Mouse (Mus musculus): ENCODE measurements around the gene Foxd2. TPM values are rescaled to one million over a fixed set of nuclear protein-coding genes. Genes with fewer than 3 reads are reported as not detected.

Gene Foxd2
- polyA plus RNA-seq, 1 experiment from 2014 or later, result 0.92 TPM

DNA sequence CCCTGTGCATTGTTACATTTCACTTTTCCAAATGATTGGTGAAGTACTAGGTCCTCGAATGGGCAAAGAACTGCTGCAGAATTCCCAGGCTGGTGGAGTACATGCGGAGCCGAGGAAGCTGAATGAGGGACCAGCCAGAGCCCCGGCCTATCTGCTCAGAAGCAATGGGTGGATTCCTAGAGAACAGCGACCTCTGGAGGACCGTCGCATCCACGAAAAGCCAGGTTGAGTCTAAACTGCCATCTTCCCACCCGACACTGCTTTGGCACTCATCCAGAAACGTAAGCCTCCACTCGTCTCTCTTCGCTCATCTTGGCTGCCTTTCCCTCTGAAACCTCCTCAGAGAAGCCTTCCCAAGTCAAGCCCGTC lies 4.9 kb upstream of the Foxd2 start:
- no peak for DNase-seq (ENCODE audit: low read depth, low spot score)
- no peak for TF ChIP-seq CTCF (IDR thresholded peaks at IDR 0.05)
- no peak for ATAC-seq
- in situ Hi-C loops (cut with MboI; ENCODE audit: low pct_unique_long_range_greater_than_20kb), result loop anchor here (5.0 to 10.0 kb wide), 2 partner anchors 34 to 249 kb away; no protein-coding TSS in a partner anchor
- CTCF ChIA-PET, result no interaction called here
- H3K27me3 ChIP-seq, result no peaks in the 10 kb centered on the region
- POLR2A ChIA-PET, result interaction anchor here (1.1 kb wide), 1 partner anchor 22 kb away, joined by 4 read pairs; no protein-coding TSS in a partner anchor

DNA sequence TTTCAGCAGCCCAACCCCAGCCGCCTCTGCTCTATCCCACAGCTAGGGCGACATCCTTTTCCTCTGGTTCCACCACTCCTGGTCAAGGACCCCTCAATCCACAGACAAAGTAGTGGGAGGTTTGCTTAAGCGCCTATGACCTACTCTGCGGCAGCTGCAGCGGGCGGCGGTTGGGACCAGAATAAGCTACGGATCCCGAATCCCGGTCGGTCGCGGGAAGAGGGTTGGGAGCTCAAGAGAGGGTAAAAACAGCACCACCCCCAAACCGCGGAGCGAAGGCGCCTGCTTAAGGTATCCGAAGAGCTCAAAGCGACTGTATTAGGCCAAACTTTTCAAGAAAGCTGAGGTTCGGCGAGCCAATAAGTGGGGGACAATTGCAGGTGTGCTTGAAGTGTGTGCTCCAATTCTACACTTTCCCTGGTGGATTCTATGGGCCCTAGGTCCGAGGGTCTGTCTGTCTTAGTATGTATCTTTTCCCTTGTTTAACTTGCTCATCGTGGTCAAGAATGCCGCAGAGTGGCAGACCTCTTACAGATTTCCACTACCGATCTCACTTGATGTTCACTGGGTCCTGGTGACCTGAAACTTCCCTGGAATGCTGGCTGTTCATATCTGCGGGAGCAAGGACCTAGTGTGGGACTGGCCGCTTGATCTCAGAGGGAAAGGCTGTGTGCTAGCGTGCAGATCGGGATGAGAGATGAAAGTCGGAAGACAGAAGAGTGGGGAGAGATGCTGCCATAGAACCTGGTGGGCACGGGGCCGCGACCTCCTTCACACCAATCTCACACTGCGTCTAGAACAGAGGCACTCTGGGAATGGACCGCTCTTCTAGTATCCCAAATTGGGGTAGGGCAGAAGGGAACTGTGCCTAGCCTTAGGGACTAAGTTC lies 4.3 kb upstream of the Foxd2 start:
- in situ Hi-C loops (cut with MboI; ENCODE audit: low pct_unique_long_range_greater_than_20kb), result loop anchor here (5.0 to 10.0 kb wide), 2 partner anchors 34 to 248 kb away; no protein-coding TSS in a partner anchor
- DNase-seq (ENCODE audit: low read depth, low spot score), result no peak
- no peak for TF ChIP-seq CTCF (IDR thresholded peaks at IDR 0.05)
- ChIA-PET CTCF (interaction anchor here (1.4 kb wide), 1 partner anchor 34 kb away, joined by 4 read pairs; no protein-coding TSS in a partner anchor), POLR2A (no interaction called here)
- ATAC-seq, result no peak
- no peaks in the 10 kb centered on the region for H3K27me3 ChIP-seq

- H3K27me3 ChIP-seq, result no peaks in the 10 kb centered on the region
- ATAC-seq, result no peak
- ChIA-PET CTCF (interaction anchor here (0.7 to 1.7 kb wide), 12 partner anchors 9 to 252 kb away, joined by 3 to 8 read pairs (median 4); no protein-coding TSS in a partner anchor), POLR2A (no interaction called here)
- TF ChIP-seq CTCF (IDR thresholded peaks at IDR 0.05), result no peak
- no peak for DNase-seq (ENCODE audit: low read depth, low spot score)
- in situ Hi-C loops (cut with MboI; ENCODE audit: low pct_unique_long_range_greater_than_20kb), result loop anchor here (5.0 to 10.0 kb wide), 2 partner anchors 37 to 245 kb away; no protein-coding TSS in a partner anchor
Observed at GRCm38 (mm10) chr4:114909602-114910484, 1.2 kb upstream of the Foxd2 start.

DNA sequence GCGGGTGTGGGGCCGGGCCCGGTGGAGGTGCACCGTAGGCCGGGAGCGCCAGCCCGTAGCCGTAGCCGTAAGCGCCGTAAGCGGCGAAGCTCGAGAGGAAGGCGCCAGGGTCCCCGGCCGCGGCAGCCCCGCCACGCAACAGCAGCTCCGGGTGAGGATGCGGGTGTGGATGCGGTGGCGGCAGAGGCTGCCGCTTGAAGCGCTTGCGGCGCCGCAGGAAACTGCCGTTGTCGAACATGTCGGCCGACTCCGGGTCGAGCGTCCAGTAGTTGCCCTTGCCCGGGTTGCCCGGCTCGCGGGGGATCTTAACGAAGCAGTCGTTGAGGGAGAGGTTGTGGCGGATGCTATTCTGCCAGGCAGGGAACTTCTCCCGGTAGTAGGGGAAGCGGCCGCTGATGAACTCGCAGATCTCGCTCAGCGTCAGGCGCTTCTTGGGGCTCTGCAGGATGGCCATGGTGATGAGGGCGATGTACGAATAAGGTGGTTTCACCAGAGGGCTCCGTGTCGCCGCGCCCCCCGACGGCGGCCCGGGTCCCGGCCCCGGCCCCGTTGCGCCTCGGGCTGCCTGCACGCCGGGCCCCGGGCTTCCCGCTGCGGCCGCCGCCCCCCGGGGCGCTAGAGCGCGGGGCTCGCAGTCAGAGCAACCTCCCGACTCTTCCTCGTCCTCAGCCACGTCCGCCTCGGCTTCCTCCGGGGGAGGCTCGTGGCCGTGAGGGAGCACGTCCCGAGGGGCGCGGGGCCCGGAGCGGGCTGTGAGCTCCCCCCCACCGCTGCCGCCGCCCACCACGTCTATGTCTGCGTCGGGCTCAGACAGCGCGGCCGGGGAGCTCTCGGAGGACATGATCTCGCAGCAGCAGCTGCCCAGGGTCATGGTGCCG lies 483 bp downstream of the Foxd2 start:
- ChIA-PET CTCF (interaction anchor here (1.2 to 1.7 kb wide), 9 partner anchors 11 to 250 kb away, joined by 3 to 8 read pairs (median 5); no protein-coding TSS in a partner anchor), POLR2A (interaction anchor here (0.9 kb wide), 1 partner anchor 281 kb away, joined by 3 read pairs; no protein-coding TSS in a partner anchor)
- DNase-seq (ENCODE audit: low read depth, low spot score), result no peak
- peak; percentile 27 for ATAC-seq
- TF ChIP-seq CTCF (IDR thresholded peaks at IDR 0.05), result no peak
- H3K27me3 ChIP-seq, result no peaks in the 10 kb centered on the region
- in situ Hi-C loops (cut with MboI; ENCODE audit: low pct_unique_long_range_greater_than_20kb), result no loop called here

DNA sequence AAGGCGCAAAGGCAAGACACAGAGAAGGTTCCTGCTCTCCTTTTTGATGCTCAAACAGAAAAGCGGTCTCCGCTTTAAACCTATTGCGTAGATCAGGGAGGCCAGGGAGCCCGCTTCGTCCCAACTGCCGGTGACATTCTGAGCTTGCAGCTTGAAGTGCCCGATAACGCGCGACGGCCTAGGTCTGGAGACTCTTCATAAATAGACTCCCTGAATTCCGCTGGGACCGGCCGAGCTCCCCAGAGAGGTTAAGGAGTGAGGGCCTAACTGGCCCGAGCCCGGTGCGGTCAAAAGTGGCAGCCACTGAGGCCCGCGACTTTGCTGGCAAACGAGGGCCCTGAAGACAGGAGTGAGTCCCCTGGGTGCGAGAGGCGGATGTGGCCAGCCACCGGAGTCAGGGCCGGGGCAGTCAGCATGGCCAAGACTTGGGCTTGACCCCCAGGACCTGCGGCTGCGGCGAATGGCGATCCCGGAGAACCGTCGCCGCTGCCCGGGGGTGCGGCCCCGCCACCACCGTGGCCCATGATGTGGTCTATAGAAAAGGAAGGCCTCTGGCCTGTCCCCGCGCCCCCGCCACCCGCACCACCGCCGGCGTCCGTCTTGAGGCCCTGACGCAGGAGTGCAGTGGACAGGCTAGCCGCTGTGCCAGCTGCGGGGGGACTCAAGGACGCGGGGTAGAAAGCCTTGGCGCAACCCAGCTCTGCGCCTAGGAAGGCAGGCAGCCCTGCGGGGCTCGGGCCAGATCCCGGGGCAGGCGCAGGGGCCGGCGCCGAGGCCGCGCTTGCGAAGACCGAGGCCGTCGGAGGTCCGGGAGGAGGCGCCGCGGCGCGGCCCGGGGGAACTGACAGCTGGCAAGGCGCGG lies 1.4 kb downstream of the Foxd2 start:
- DNase-seq (ENCODE audit: low read depth, low spot score), result no peak
- POLR2A ChIA-PET, result interaction anchor here (0.9 kb wide), 1 partner anchor 280 kb away, joined by 3 read pairs; no protein-coding TSS in a partner anchor
- TF ChIP-seq CTCF (IDR thresholded peaks at IDR 0.05), result no peak
- CTCF ChIA-PET, result no interaction called here
- no peak for ATAC-seq
- in situ Hi-C loops (cut with MboI; ENCODE audit: low pct_unique_long_range_greater_than_20kb), result no loop called here
- no peaks in the 10 kb centered on the region for H3K27me3 ChIP-seq

- POLR2A ChIA-PET, result interaction anchor here (0.6 to 0.8 kb wide), 2 partner anchors 36 to 53 kb away, joined by 3 to 4 read pairs; no protein-coding TSS in a partner anchor
- peaks cover 11% of the 10 kb centered on the region for H3K27me3 ChIP-seq
- in situ Hi-C loops (cut with MboI; ENCODE audit: low pct_unique_long_range_greater_than_20kb), result no loop called here
- DNase-seq (ENCODE audit: low read depth, low spot score), result no peak
- CTCF ChIA-PET, result no interaction called here
- ATAC-seq, result no peak
- TF ChIP-seq CTCF (IDR thresholded peaks at IDR 0.05), result no peak
Observed at GRCm38 (mm10) chr4:114905969-114906680, 2.5 kb downstream of the Foxd2 start.

DNA sequence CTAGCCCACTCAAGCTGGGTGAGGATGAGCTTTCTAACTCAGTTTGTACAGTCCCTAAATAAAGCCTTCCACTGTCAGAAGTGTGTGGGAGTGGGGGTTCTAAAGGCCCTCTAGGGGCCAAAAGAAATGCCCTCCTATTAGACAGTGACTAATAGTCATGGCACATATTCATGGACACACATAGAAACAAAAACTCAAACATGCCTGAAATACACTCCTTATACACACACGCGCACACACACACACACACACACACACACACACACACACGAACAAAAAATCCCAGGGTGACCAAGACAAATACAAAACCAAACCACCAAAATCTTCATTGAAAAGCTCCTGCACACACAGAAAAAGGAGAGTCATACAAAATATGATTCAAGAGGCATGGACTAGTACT lies 3.2 kb downstream of the Foxd2 start:
- ATAC-seq, result no peak
- ChIA-PET CTCF (no interaction called here), POLR2A (interaction anchor here (0.8 kb wide), 1 partner anchor 37 kb away, joined by 3 read pairs; no protein-coding TSS in a partner anchor)
- no peak for DNase-seq (ENCODE audit: low read depth, low spot score)
- peaks cover 15% of the 10 kb centered on the region for H3K27me3 ChIP-seq
- in situ Hi-C loops (cut with MboI; ENCODE audit: low pct_unique_long_range_greater_than_20kb), result no loop called here
- TF ChIP-seq CTCF (IDR thresholded peaks at IDR 0.05), result no peak

DNA sequence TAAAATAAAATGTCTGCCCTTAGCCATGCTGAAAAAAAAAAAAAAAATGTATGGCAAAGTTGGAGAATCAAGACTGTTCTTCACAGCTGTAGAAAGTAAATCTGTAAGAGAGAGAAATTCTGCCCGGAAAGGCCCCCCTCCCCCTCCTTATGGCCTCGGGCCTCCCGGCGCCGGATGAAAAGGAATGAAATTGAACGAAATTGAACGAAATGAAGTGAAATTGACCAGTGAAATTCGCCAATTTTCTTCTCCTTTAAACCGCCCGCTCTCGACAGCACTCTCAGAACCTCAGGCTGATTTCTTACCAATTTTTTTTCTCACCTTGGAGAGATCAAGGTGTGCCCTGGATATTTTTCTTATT lies 5.3 kb downstream of the Foxd2 start:
- no peak for DNase-seq (ENCODE audit: low read depth, low spot score)
- peaks cover 15% of the 10 kb centered on the region for H3K27me3 ChIP-seq
- CTCF ChIA-PET, result no interaction called here
- ATAC-seq, result no peak
- in situ Hi-C loops (cut with MboI; ENCODE audit: low pct_unique_long_range_greater_than_20kb), result no loop called here
- TF ChIP-seq CTCF (IDR thresholded peaks at IDR 0.05), result no peak
- POLR2A ChIA-PET, result no interaction called here
